In the genomic region with DNA sequence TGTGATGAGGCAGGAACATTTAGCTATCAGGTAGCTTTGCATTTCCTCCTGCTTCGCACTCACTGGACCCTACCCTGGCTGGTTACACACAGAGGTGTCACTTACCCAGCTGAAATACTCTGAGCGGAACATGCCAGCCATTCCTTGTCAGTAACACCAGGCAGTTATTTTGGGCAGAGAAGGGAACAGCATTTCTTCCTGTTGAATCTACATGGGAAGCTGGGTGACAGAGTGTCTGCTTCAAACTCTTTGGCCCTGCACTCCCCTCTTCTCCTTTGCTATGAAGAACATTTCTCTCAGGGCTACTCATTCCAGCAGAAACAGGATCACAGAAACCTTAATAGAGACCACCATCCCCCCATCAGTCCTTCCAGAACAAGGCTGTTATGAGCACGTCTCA, we compare ENCODE assay signal across 19 mouse cellular contexts. TPM values are rescaled to one million over a fixed set of nuclear protein-coding genes. Genes with fewer than 3 reads are reported as not detected.
A peak's percentile ranks its signal among the peaks of the same experiment; 100 is the strongest.
DNase-seq lines count a peak whose midpoint lies in the region; ATAC-seq and TF ChIP-seq lines count a peak whose summit lies in the region.
"Had no signal": no experiment of that assay in that cellular context is flagged by ENCODE, and none has a peak within 500 bp of the region (broad histone marks: within the 10 kb centered on the region; RNA-seq: fewer than 3 reads in every experiment).

No protein-coding gene starts in this region.

- DNase-seq in frontal cortex, postnatal 10 days (ENCODE audit: low spot score in 2 of 2): no peak
- DNase-seq in kidney, postnatal 14 days: peak; percentile 16
- peak; percentile 74 for DNase-seq in lung, postnatal 36 days
- DNase-seq in cerebellum, postnatal 14 days: no peak
- DNase-seq in midbrain, postnatal 0 days (ENCODE audit: low spot score): no peak
- DNase-seq: cerebellum, adult 11 months; layer of hippocampus, adult 9-11 months; left cerebral cortex, postnatal 4 days; right cerebral cortex, postnatal 4 days had no signal

- ATAC-seq in frontal cortex, adult (ENCODE audit: low TSS enrichment): 0 out of 2 replicates have a peak, but pooled peaks have one; percentile 7
- ATAC-seq in kidney, embryonic 16.5 days (ENCODE audit: low FRiP score, low TSS enrichment): no peak
- ATAC-seq in intestine, embryonic 15.5 days: no peak
- no peak for ATAC-seq in midbrain, postnatal 0 days (ENCODE audit: low FRiP score)
- ATAC-seq: activated CD4-positive, CD25-positive, alpha-beta regulatory T cell, adult 4 months had no signal

- H3K4me1 ChIP-seq in kidney, embryonic 16.5 days (ENCODE audit: insufficient read depth, low read length): peaks cover 50% of the 10 kb centered on the region
- H3K4me1 ChIP-seq in intestine, embryonic 15.5 days (replicated peaks): peaks cover 31% of the 10 kb centered on the region
- H3K4me1 ChIP-seq in midbrain, postnatal 0 days (ENCODE audit: insufficient read depth, low read length): no peaks in the 10 kb centered on the region
- H3K4me1 ChIP-seq: forebrain, embryonic 10.5 days had no signal

- no peaks in the 10 kb centered on the region for H3K36me3 ChIP-seq in kidney, embryonic 16.5 days (ENCODE audit: insufficient read depth, low read length)
- no peaks in the 10 kb centered on the region for H3K36me3 ChIP-seq in intestine, embryonic 15.5 days
- no peaks in the 10 kb centered on the region for H3K36me3 ChIP-seq in midbrain, postnatal 0 days (ENCODE audit: insufficient read depth, low read length)
- H3K36me3 ChIP-seq: embryonic facial prominence, embryonic 13.5 days; forebrain, embryonic 10.5 days had no signal

- no peaks in the 10 kb centered on the region for H3K27me3 ChIP-seq in kidney, embryonic 16.5 days (ENCODE audit: insufficient read depth, low read length)
- no peaks in the 10 kb centered on the region for H3K27me3 ChIP-seq in intestine, embryonic 15.5 days (replicated peaks)
- H3K27me3 ChIP-seq in midbrain, postnatal 0 days (ENCODE audit: insufficient read depth, low read length): no peaks in the 10 kb centered on the region
- H3K27me3 ChIP-seq: CH12.LX; embryonic facial prominence, embryonic 13.5 days had no signal

- no peak overlapping the region for H3K4me3 ChIP-seq in kidney, embryonic 16.5 days (ENCODE audit: low read length)
- no peak overlapping the region for H3K4me3 ChIP-seq in intestine, embryonic 15.5 days (replicated peaks)
- H3K4me3 ChIP-seq in midbrain, postnatal 0 days (ENCODE audit: low read depth, low read length): no peak overlapping the region
- H3K4me3 ChIP-seq: embryonic facial prominence, embryonic 13.5 days; forebrain, embryonic 10.5 days had no signal

- no peak overlapping the region; the same call in 1 of the 2 replicates for H3K27ac ChIP-seq in kidney, embryonic 16.5 days (ENCODE audit: low read length)
- peak overlapping the region; percentile 34; the same call in 1 of the 2 replicates for H3K27ac ChIP-seq in intestine, embryonic 15.5 days
- H3K27ac ChIP-seq in midbrain, postnatal 0 days (ENCODE audit: low read depth, low read length): no peak overlapping the region
- H3K27ac ChIP-seq: embryonic facial prominence, embryonic 13.5 days; forebrain, embryonic 10.5 days; liver, embryonic 14.5 days had no signal

- H3K4me2 ChIP-seq in kidney, embryonic 16.5 days (replicated peaks; ENCODE audit: low read depth, low read length): no peak overlapping the region
- no peak overlapping the region for H3K4me2 ChIP-seq in intestine, embryonic 15.5 days (replicated peaks)
- H3K4me2 ChIP-seq in midbrain, postnatal 0 days (ENCODE audit: low read depth, low read length, poor library complexity, severe bottlenecking): no peak overlapping the region
- H3K4me2 ChIP-seq: embryonic facial prominence, embryonic 13.5 days had no signal

- no peak for TF ChIP-seq CTCF in midbrain, postnatal 0 days (IDR thresholded peaks at IDR 0.05)

- no peak overlapping the region for H3K9ac ChIP-seq in kidney, embryonic 16.5 days (replicated peaks; ENCODE audit: low read length)
- H3K9ac ChIP-seq in intestine, embryonic 15.5 days: no peak overlapping the region
- H3K9ac ChIP-seq in midbrain, postnatal 0 days (replicated peaks; ENCODE audit: low read length, poor library complexity, severe bottlenecking): no peak overlapping the region
- H3K9ac ChIP-seq: embryonic facial prominence, embryonic 13.5 days; liver, embryonic 14.5 days had no signal

- H3K9me3 ChIP-seq in kidney, embryonic 16.5 days (ENCODE audit: low read length): no peaks in the 10 kb centered on the region
- H3K9me3 ChIP-seq in intestine, embryonic 15.5 days: no peaks in the 10 kb centered on the region
- no peaks in the 10 kb centered on the region for H3K9me3 ChIP-seq in midbrain, postnatal 0 days (ENCODE audit: low read length)
- H3K9me3 ChIP-seq: embryonic facial prominence, embryonic 13.5 days; forebrain, embryonic 10.5 days had no signal

- WGBS in kidney, embryonic 16.5 days: 44% methylated on average over 3 of the region's 3 CpGs
- WGBS in intestine, embryonic 15.5 days: 64% methylated on average over 3 of the region's 3 CpGs
- WGBS in midbrain, postnatal 0 days: 84% methylated on average over 3 of the region's 3 CpGs

RNA-seq across cellular contexts. Expression of gene Zfp697, which starts 32.0 kb away (rescaled TPM):
- 16.4 and 17.1 TPM in 2 replicates for polyA plus RNA-seq in kidney, embryonic 16.5 days (2015; fragmentation: Nextera tagmentation; extraction: Ambion mirVana)
- polyA plus RNA-seq in intestine, embryonic 15.5 days (2015; fragmentation: Nextera tagmentation; extraction: Ambion mirVana): 7.1 and 7.2 TPM in 2 replicates
- 39.5 and 45.9 TPM in 2 replicates for total RNA-seq in midbrain, postnatal 0 days (2014; rRNA removed)
- 18.1 and 18.7 TPM in 2 replicates for polyA plus RNA-seq in midbrain, postnatal 0 days (2015; fragmentation: Nextera tagmentation; extraction: Ambion mirVana)
- total RNA-seq: CH12.LX had no signal

RNA-seq across cellular contexts. Expression of gene Gm4450, which starts 42.6 kb away (rescaled TPM):
- 44.6 and 55.8 TPM in 2 replicates for polyA plus RNA-seq in kidney, embryonic 16.5 days (2015; fragmentation: Nextera tagmentation; extraction: Ambion mirVana)
- polyA plus RNA-seq in intestine, embryonic 15.5 days (2015; fragmentation: Nextera tagmentation; extraction: Ambion mirVana): not detected in 2 replicates
- not detected in 2 replicates for total RNA-seq in midbrain, postnatal 0 days (2014; rRNA removed)
- not detected in 2 replicates for polyA plus RNA-seq in midbrain, postnatal 0 days (2015; fragmentation: Nextera tagmentation; extraction: Ambion mirVana)
- total RNA-seq: CH12.LX; left cerebral cortex, postnatal 4 days had no signal
- polyA plus RNA-seq: activated CD4-positive, CD25-positive, alpha-beta regulatory T cell, adult 4 months; embryonic facial prominence, embryonic 13.5 days; forebrain, embryonic 10.5 days; hindbrain, embryonic 11.5 days; liver, embryonic 14.5 days; stomach, embryonic 14.5 days had no signal

Comparison
In these comparisons a context has a peak if more than half of its experiments do, and no peak if none do; other contexts are left out.
1. DNase-seq: peak in kidney, postnatal 14 days (single experiment) and lung, postnatal 36 days (single experiment); none in frontal cortex, postnatal 10 days (0 of 2), cerebellum, postnatal 14 days (0 of 2) and midbrain, postnatal 0 days (single experiment).
2. RNA of gene Gm4450, which starts 42.6 kb away (polyA plus RNA-seq): 44.6 to 55.8 TPM in kidney, embryonic 16.5 days; not detected in intestine, embryonic 15.5 days and not detected in midbrain, postnatal 0 days; every median in the first group is over 10 times any median in the second.